Mouse (Mus musculus): ENCODE results near the gene Sys1. TPM values are rescaled to one million over a fixed set of nuclear protein-coding genes. Genes with fewer than 3 reads are reported as not detected.

Gene Sys1
- polyA plus RNA-seq, 1 experiment from 2014 or later = 48.6 TPM

DNA sequence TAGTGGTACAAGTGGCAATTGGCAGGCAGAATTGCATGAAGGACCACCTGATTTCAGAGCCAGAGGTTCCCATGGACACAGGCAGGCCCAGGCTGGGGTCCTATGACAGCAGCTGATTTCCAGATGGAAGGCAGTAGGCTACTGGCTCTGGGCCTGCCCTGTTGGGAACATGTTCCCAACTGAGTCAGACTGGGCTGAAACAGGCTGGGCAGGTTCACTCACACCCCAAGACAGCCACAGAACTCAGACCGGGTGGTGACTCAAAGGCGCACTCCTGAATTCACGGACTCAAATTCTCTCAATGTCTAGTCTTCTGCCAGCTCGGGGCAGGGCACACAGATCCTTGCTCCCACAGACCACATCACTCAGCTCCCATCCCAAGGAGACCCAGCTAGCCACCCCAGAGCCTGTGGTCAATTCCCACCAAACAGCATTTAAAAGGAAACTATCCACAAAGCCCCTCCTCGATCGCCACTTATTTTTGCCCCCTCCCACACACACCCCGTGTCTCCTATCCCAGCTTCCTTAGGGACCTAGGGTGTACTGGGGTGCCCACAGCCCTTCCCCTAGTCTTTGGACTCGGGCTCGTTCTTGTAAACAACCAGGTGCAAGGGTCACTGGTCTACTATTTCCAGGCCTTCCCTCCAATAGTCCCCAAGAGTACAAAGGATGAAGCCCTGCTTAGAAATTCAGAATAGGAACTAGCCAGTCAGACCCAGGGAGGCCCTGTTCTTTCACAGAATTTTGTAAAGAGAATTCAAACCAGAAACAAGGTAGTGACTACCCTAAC lies 24.9 kb upstream of the Sys1 start:
- H3K9ac ChIP-seq (ENCODE audit: low read length) = peak overlapping the region; percentile 62
- no peak overlapping the region for H3K4me3 ChIP-seq (ENCODE audit: low read depth, low read length)
- peak; percentile 68 for ATAC-seq (ENCODE audit: low FRiP score, low TSS enrichment)

DNA sequence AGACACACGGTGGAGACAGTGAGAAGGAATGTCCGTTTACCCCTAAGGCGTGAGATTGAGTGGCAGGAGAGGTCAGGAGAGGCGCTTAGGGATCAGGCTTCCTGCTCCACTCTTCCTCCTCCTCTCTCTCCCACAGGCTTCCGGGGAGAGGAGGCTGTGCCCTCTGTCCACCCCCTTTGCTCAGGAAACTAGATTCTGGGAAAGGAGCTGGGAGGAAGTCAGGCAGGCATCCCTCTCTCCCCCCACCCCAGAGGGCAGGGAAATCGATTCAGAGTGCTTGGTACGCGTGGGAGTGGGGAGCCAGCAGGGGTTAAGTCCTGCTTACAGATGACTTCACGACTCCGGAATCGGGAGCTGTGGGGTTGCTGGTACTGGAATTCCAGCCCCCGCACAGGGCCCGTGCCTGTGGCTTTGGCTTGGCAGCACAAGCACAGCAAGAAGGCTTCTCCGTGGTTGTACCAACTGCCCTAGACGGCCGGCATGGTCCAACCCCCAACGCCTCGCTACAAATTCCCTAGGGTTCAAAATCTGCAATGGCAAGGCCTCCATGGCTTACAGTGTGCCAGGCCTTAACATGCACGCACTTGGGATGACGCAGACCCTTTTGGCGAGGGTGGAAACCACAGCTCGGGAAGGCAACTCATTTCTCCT lies 24.1 kb upstream of the Sys1 start:
- DNase-seq (ENCODE audit: low spot score) (peak; percentile 61), ATAC-seq (ENCODE audit: low FRiP score, low TSS enrichment) (peak; percentile 10)
- H3K27me3 ChIP-seq (ENCODE audit: control insufficient read depth, insufficient read depth, low read length) = no peaks in the 10 kb centered on the region
- peak overlapping the region; percentile 92 for H3K27ac ChIP-seq (replicated peaks)
- 12% methylated on average over 22 of the region's 22 CpGs for WGBS
- H3K9ac ChIP-seq (ENCODE audit: low read length) = peak overlapping the region; percentile 62
- H3K9me3 ChIP-seq (ENCODE audit: control insufficient read depth, low read length) = no peaks in the 10 kb centered on the region
- peak overlapping the region; percentile 49 for H3K4me2 ChIP-seq (replicated peaks; ENCODE audit: low read depth)
- TF ChIP-seq CTCF (IDR thresholded peaks at IDR 0.05; ENCODE audit: low read depth) (0 out of 2 replicates have a peak, but pooled peaks have one; percentile 1), EP300 (optimal IDR thresholded peaks at IDR 0.05) (no peak)
- peaks cover 9% of the 10 kb centered on the region for H3K36me3 ChIP-seq (ENCODE audit: control insufficient read depth, insufficient read depth, low read length)
- peaks cover 39% of the 10 kb centered on the region for H3K4me1 ChIP-seq (replicated peaks; ENCODE audit: control insufficient read depth, insufficient read depth)
- 0 out of 2 replicates have a peak overlapping the region, but pooled peaks have one; percentile 8 for H3K4me3 ChIP-seq (ENCODE audit: low read depth, low read length)

More for the DNA sequence above, 24.9 kb upstream of the Sys1 start:
- peaks cover 39% of the 10 kb centered on the region for H3K4me1 ChIP-seq (replicated peaks; ENCODE audit: control insufficient read depth, insufficient read depth)
- H3K9me3 ChIP-seq (ENCODE audit: control insufficient read depth, low read length) = no peaks in the 10 kb centered on the region
- no peaks in the 10 kb centered on the region for H3K27me3 ChIP-seq (ENCODE audit: control insufficient read depth, insufficient read depth, low read length)
- peak overlapping the region; percentile 92 for H3K27ac ChIP-seq (replicated peaks)
- peak; percentile 79 for DNase-seq (ENCODE audit: low spot score)
- no peak for TF ChIP-seq EP300 (optimal IDR thresholded peaks at IDR 0.05)
- no peak for TF ChIP-seq CTCF (IDR thresholded peaks at IDR 0.05; ENCODE audit: low read depth)
- H3K4me2 ChIP-seq (replicated peaks; ENCODE audit: low read depth) = peak overlapping the region; percentile 49
- 43% methylated on average over 9 of the region's 9 CpGs for WGBS
- peaks cover 12% of the 10 kb centered on the region for H3K36me3 ChIP-seq (ENCODE audit: control insufficient read depth, insufficient read depth, low read length)

DNA sequence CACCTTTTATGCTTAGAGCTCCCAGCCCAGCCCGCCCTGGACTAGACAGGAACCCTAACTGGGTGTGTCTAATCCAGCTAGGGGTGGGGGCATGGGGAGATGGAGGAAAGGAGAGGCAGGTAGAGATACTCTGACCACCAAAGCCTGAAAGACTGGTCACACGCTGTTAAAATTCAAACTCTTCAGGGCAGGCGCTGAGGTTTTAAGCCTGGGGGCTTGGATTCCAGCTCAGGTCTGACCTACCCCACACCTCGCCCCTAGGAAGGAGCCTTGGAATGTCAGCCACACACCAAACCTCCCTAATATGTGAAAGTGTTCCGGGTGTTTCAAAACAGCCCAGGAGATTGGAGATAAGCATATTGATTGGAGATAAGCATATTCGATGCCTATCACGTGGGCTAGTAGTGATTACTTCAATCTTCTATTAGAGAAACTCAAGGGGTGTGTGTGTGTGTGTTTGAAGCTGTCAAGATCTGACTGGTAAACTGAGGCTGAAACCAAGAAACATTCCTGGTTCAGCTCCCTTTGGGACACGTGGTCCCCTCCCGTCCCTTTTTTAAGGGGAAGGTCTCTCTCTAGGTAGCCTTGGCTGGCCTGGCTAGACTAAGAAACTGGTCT lies 23.4 kb upstream of the Sys1 start:
- H3K4me1 ChIP-seq (replicated peaks; ENCODE audit: control insufficient read depth, insufficient read depth) = peaks cover 39% of the 10 kb centered on the region
- no peak overlapping the region for H3K9ac ChIP-seq (ENCODE audit: low read length)

DNA sequence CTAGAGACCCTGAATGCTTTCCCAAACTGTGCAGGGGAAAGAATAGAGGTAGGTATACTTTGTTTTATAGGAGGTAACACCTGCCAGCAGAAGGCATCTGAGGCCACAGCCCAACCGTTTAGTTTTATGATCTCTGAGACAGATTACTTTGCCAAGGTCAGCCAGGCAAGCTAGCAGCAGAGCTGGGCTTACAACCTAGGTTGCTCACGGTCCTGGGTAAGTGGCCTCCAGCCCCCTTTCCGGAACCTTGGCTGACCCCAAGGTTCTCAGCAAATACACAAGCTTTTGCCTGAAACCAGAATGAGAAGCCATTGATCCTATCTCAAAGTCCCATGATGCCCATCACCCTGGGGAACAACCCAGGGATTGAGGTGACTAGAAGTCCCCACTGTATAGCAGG lies 22.1 kb upstream of the Sys1 start:
- DNase-seq (ENCODE audit: low spot score) = no peak
- TF ChIP-seq CTCF (IDR thresholded peaks at IDR 0.05; ENCODE audit: low read depth) (no peak), EP300 (optimal IDR thresholded peaks at IDR 0.05) (no peak)
- H3K4me3 ChIP-seq (ENCODE audit: low read depth, low read length) = no peak overlapping the region
- no peak for ATAC-seq (ENCODE audit: low FRiP score, low TSS enrichment)
- H3K9ac ChIP-seq (ENCODE audit: low read length) = no peak overlapping the region
- peak overlapping the region; percentile 5; the same call in 1 of the 2 replicates for H3K4me2 ChIP-seq (replicated peaks; ENCODE audit: low read depth)
- H3K27ac ChIP-seq (replicated peaks) = peak overlapping the region; percentile 91
- no peaks in the 10 kb centered on the region for H3K27me3 ChIP-seq (ENCODE audit: control insufficient read depth, insufficient read depth, low read length)
- H3K4me1 ChIP-seq (replicated peaks; ENCODE audit: control insufficient read depth, insufficient read depth) = peaks cover 39% of the 10 kb centered on the region
- no peaks in the 10 kb centered on the region for H3K9me3 ChIP-seq (ENCODE audit: control insufficient read depth, low read length)
- WGBS = 45% methylated on average over 3 of the region's 3 CpGs
- H3K36me3 ChIP-seq (ENCODE audit: control insufficient read depth, insufficient read depth, low read length) = no peaks in the 10 kb centered on the region

More for the DNA sequence above, 23.4 kb upstream of the Sys1 start:
- ATAC-seq (ENCODE audit: low FRiP score, low TSS enrichment) = 0 out of 2 replicates have a peak, but pooled peaks have one; percentile 2
- DNase-seq (ENCODE audit: low spot score) = no peak
- Histone ChIP-seq H3K4me2 (replicated peaks; ENCODE audit: low read depth) (peak overlapping the region; percentile 49), H3K36me3 (ENCODE audit: control insufficient read depth, insufficient read depth, low read length) (peaks cover 9% of the 10 kb centered on the region), H3K27ac (replicated peaks) (peak overlapping the region; percentile 92), H3K4me3 (ENCODE audit: low read depth, low read length) (no peak overlapping the region), H3K9me3 (ENCODE audit: control insufficient read depth, low read length) (no peaks in the 10 kb centered on the region), H3K27me3 (ENCODE audit: control insufficient read depth, insufficient read depth, low read length) (no peaks in the 10 kb centered on the region)
- no peak for TF ChIP-seq EP300 (optimal IDR thresholded peaks at IDR 0.05)
- TF ChIP-seq CTCF (IDR thresholded peaks at IDR 0.05; ENCODE audit: low read depth) = no peak
- 55% methylated on average over 9 of the region's 9 CpGs for WGBS

DNA sequence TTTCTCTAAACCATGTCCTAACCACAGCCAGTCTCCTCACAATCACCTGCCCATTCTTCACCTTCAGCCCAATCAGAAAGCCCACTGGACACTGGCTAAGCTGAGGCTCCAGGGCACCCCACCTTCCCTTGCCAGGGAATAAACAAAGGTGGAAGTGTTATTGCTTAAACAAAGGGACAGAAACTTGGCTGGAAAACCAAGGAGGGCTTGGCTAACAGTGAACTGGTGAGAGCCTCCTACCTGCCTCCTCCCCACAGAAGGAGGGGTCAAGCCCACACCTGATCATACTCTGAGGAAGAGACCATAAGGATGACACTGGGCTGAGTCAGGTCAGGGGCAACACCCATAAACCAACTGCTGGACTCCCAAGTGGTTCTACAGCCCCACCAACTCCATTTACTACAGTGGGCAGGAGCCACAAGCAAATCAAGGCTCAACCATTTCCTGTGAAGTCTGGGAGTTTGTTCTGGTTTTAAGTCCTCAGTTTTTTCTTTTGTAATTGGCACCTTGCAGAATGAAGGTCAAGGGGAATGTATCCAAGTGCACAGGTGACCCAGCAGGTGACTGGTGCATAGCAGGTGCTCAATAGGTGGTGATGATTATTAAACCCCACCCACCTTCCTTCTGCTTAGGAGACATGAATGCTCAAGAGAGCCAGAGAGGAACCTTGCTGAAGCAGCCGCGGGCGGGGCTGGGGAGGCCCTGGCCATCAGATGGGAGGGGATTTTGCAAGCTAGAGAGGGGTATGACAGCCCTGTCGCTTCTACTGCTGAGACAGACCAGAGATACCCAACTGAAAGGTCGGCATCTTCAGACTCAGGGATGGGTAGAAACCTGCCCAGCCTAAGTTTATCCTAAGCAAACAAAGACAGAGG lies 21.3 kb upstream of the Sys1 start:
- peak; percentile 69 for DNase-seq (ENCODE audit: low spot score)
- peak; percentile 13; the same call in 1 of the 2 replicates for ATAC-seq (ENCODE audit: low FRiP score, low TSS enrichment)

More for the DNA sequence above, 21.3 kb upstream of the Sys1 start:
- WGBS = 33% methylated on average over 5 of the region's 5 CpGs
- no peaks in the 10 kb centered on the region for H3K36me3 ChIP-seq (ENCODE audit: control insufficient read depth, insufficient read depth, low read length)
- H3K9ac ChIP-seq (ENCODE audit: low read length) = peak overlapping the region; percentile 8; the same call in 1 of the 2 replicates
- H3K27me3 ChIP-seq (ENCODE audit: control insufficient read depth, insufficient read depth, low read length) = no peaks in the 10 kb centered on the region
- peaks cover 39% of the 10 kb centered on the region for H3K4me1 ChIP-seq (replicated peaks; ENCODE audit: control insufficient read depth, insufficient read depth)
- no peak overlapping the region for H3K4me3 ChIP-seq (ENCODE audit: low read depth, low read length)
- H3K9me3 ChIP-seq (ENCODE audit: control insufficient read depth, low read length) = no peaks in the 10 kb centered on the region
- peak overlapping the region; percentile 91 for H3K27ac ChIP-seq (replicated peaks)
- TF ChIP-seq CTCF (IDR thresholded peaks at IDR 0.05; ENCODE audit: low read depth) = no peak
- TF ChIP-seq EP300 (optimal IDR thresholded peaks at IDR 0.05) = no peak
- H3K4me2 ChIP-seq (replicated peaks; ENCODE audit: low read depth) = no peak overlapping the region
